Mouse (Mus musculus) neural tube, embryonic 12.5 days (tissue): ENCODE measurements at regions not wholly inside any gene's neighbourhood (a gene's known extent, or its start where the extent isn't known, plus 50 kb on each side); places are given as distances from the start of the nearest gene placed in this dataset.

ENCODE experiments used
- ATAC-seq: fragments of 200-750 bp; cut with Nextera tagmentation; 2 replicates; pipeline ENCODE4 v1.8.0; 2017; ENCODE audit warnings: low read depth, mild to moderate bottlenecking, moderate TSS enrichment, moderate library complexity; ENCODE audit not compliant: low FRiP score
- H3K27ac ChIP-seq: fragments of 300-500 bp; sonication (generic); 2 replicates; pipeline ENCODE4 v1.5.1; 2016
- H3K27me3 ChIP-seq: fragments of 300-500 bp; sonication (generic); replicated peaks from 2 replicates; pipeline ENCODE4 v1.6.1; 2016; ENCODE audit warnings: mild to moderate bottlenecking
- H3K36me3 ChIP-seq: fragments of 300-500 bp; sonication (generic); 2 replicates; pipeline ENCODE4 v1.6.1; 2016; ENCODE audit warnings: mild to moderate bottlenecking
- H3K4me1 ChIP-seq: fragments of 300-500 bp; sonication (generic); 2 replicates; pipeline ENCODE4 v1.6.1; 2016
- H3K4me2 ChIP-seq: fragments of 300-500 bp; sonication (generic); replicated peaks from 2 replicates; pipeline ENCODE4 v1.6.1; 2016; ENCODE audit warnings: mild to moderate bottlenecking
- H3K4me3 ChIP-seq: fragments of 300-500 bp; sonication (generic); 2 replicates; pipeline ENCODE4 v1.5.1; 2016
- H3K9ac ChIP-seq: fragments of 300-500 bp; sonication (generic); 2 replicates; pipeline ENCODE4 v1.6.1; 2016; ENCODE audit warnings: mild to moderate bottlenecking
- H3K9me3 ChIP-seq: fragments of 300-500 bp; sonication (generic); 2 replicates; pipeline ENCODE4 v1.6.1; 2016; ENCODE audit warnings: mild to moderate bottlenecking
- WGBS: fragments of 180-500 bp; shearing (Covaris S2); methylation state at CpG from one replicate; pipeline ENCODE4 v1.1.7; 2016; 5-methylcytosine and 5-hydroxymethylcytosine counted together

GRCm38 (mm10) chr12:38928786-38929351 is 149.7 kb downstream of the Etv1 start:
- 57% methylated on average over 11 of the region's 11 CpGs for WGBS
- Histone ChIP-seq H3K4me1 (no peaks in the 10 kb centered on the region), H3K27me3 (no peaks in the 10 kb centered on the region), H3K9ac (no peak overlapping the region), H3K27ac (no peak overlapping the region), H3K36me3 (no peaks in the 10 kb centered on the region), H3K4me2 (no peak overlapping the region), H3K4me3 (no peak overlapping the region), H3K9me3 (no peaks in the 10 kb centered on the region)
- ATAC-seq = peak; percentile 71

GRCm38 (mm10) chr12:38929644-38930043 is 150.5 kb downstream of the Etv1 start:
- H3K4me3 ChIP-seq = no peak overlapping the region
- H3K9me3 ChIP-seq = no peaks in the 10 kb centered on the region
- H3K9ac ChIP-seq = no peak overlapping the region
- no peak overlapping the region for H3K27ac ChIP-seq
- WGBS = 91% methylated on average over 1 of the region's 1 CpGs
- H3K4me1 ChIP-seq = no peaks in the 10 kb centered on the region
- no peak for ATAC-seq
- H3K27me3 ChIP-seq = no peaks in the 10 kb centered on the region
- H3K4me2 ChIP-seq = no peak overlapping the region
- no peaks in the 10 kb centered on the region for H3K36me3 ChIP-seq

- 86% methylated on average over 2 of the region's 2 CpGs for WGBS
- Histone ChIP-seq H3K36me3 (no peaks in the 10 kb centered on the region), H3K4me2 (no peak overlapping the region), H3K9ac (no peak overlapping the region), H3K4me3 (no peak overlapping the region), H3K4me1 (no peaks in the 10 kb centered on the region), H3K27me3 (no peaks in the 10 kb centered on the region), H3K9me3 (no peaks in the 10 kb centered on the region), H3K27ac (no peak overlapping the region)
- ATAC-seq = no peak
Observed at GRCm38 (mm10) chr12:38931769-38932168, 152.6 kb downstream of the Etv1 start.

GRCm38 (mm10) chr12:38959605-38960004 is 180.4 kb downstream of the Etv1 start:
- no peaks in the 10 kb centered on the region for H3K9me3 ChIP-seq
- no peaks in the 10 kb centered on the region for H3K27me3 ChIP-seq
- H3K9ac ChIP-seq = no peak overlapping the region
- H3K4me3 ChIP-seq = no peak overlapping the region
- no peak overlapping the region for H3K4me2 ChIP-seq
- ATAC-seq = no peak
- no peaks in the 10 kb centered on the region for H3K36me3 ChIP-seq
- H3K4me1 ChIP-seq = no peaks in the 10 kb centered on the region
- H3K27ac ChIP-seq = no peak overlapping the region
- 62% methylated on average over 1 of the region's 1 CpGs for WGBS

GRCm38 (mm10) chr12:38962302-38962701 is 183.1 kb downstream of the Etv1 start:
- no peaks in the 10 kb centered on the region for H3K27me3 ChIP-seq
- no peak overlapping the region for H3K9ac ChIP-seq
- no peak overlapping the region for H3K4me3 ChIP-seq
- no peak for ATAC-seq
- H3K4me1 ChIP-seq = no peaks in the 10 kb centered on the region
- H3K27ac ChIP-seq = no peak overlapping the region
- H3K4me2 ChIP-seq = no peak overlapping the region
- H3K36me3 ChIP-seq = no peaks in the 10 kb centered on the region
- no peaks in the 10 kb centered on the region for H3K9me3 ChIP-seq

DNA sequence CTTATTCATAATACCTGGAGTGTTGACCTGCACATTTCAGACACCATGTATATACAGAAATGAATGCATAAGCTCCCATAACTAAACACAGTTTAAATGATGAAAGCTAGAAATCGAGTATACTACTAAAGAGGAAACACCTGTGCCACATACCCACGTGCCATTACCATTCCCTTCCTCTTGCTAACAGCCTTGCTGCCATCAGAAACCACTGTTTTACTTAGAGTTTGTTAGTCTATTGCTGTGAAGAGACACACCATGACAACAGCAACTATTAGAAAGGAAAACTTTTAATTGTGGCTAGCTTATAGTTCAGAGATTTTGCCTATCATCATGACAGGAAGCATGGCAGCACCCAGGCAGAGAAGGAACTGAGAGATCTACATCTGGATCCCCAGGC is 191.2 kb downstream of the Etv1 start:
- 70% methylated on average over 2 of the region's 2 CpGs for WGBS

GRCm38 (mm10) chr12:38972205-38972604 is 193.0 kb downstream of the Etv1 start:
- Histone ChIP-seq H3K36me3 (no peaks in the 10 kb centered on the region), H3K9ac (no peak overlapping the region), H3K4me2 (no peak overlapping the region), H3K9me3 (no peaks in the 10 kb centered on the region), H3K4me1 (no peaks in the 10 kb centered on the region), H3K4me3 (no peak overlapping the region), H3K27ac (no peak overlapping the region), H3K27me3 (no peaks in the 10 kb centered on the region)
- no peak for ATAC-seq
- WGBS = 86% methylated on average over 3 of the region's 3 CpGs

More for the DNA sequence above, 191.2 kb downstream of the Etv1 start:
- Histone ChIP-seq H3K9me3 (no peaks in the 10 kb centered on the region), H3K4me2 (no peak overlapping the region), H3K27ac (no peak overlapping the region), H3K4me1 (no peaks in the 10 kb centered on the region), H3K4me3 (no peak overlapping the region), H3K36me3 (no peaks in the 10 kb centered on the region), H3K9ac (no peak overlapping the region), H3K27me3 (no peaks in the 10 kb centered on the region)
- ATAC-seq = no peak

DNA sequence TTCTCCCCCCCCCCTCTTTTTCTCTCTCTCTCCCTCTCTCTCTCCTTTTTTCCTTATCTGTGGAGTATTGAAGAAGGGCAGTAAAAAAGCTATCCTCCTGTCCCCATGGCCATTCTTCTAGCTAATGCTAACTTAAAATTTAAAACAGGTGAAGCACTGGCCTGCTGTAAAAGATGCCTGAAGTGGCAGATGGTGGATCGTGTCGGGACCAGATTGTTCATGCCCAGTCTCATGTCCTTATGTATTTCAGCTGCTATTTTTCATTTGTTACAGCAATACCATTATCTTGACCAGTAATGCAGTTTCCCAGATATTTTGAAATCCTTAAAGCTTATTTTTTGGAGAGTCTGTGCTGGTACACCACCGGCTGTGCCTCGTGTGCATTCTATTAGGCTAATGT is 196.3 kb downstream of the Etv1 start:
- ATAC-seq = no peak
- Histone ChIP-seq H3K9ac (no peak overlapping the region), H3K36me3 (no peaks in the 10 kb centered on the region), H3K4me1 (no peaks in the 10 kb centered on the region), H3K4me3 (no peak overlapping the region), H3K9me3 (no peaks in the 10 kb centered on the region), H3K27ac (no peak overlapping the region), H3K27me3 (no peaks in the 10 kb centered on the region), H3K4me2 (no peak overlapping the region)
- WGBS = 86% methylated on average over 4 of the region's 4 CpGs

DNA sequence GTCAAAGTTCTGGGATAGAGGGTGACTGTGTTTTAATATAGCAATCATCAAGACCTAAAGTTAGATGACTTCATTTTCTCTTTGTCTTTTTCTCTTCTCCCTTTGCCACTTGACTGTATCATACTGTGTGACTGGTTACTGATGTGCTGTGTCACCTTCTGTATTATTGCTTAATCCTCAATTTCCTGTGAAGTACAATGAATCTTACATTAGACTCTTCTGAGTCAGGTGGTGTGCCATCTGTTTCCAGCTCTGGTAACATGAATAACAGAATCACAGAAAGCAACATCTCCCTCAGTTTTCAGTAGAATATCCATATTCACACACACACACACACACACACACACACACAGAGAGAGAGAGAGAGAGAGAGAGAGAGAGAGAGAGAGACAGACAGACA is 203.2 kb downstream of the Etv1 start:
- no peak overlapping the region for H3K9ac ChIP-seq
- H3K9me3 ChIP-seq = no peaks in the 10 kb centered on the region
- ATAC-seq = no peak
- no peak overlapping the region for H3K4me2 ChIP-seq
- H3K4me1 ChIP-seq = no peaks in the 10 kb centered on the region
- H3K27me3 ChIP-seq = no peaks in the 10 kb centered on the region
- H3K27ac ChIP-seq = no peak overlapping the region
- H3K4me3 ChIP-seq = no peak overlapping the region
- no peaks in the 10 kb centered on the region for H3K36me3 ChIP-seq

DNA sequence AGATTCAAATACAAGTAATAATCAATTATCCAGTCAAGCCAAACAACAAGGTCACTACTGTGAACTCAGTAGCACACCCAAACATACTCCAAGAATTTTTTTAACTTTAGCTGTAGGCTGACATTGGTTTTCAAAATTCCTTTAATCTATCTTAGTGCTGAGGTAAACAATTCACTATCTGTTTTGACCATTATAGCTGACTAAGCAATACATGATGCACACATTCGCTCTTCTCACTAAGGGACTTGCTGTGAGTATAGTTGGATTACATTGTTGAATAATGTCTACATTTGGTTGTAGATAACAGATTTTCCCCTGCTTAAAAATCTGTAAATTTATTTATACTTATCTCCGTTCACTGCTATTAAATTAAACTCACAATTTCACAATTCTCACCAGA is 206.7 kb downstream of the Etv1 start:
- H3K9ac ChIP-seq = no peak overlapping the region
- H3K27me3 ChIP-seq = no peaks in the 10 kb centered on the region
- H3K27ac ChIP-seq = no peak overlapping the region
- ATAC-seq = no peak
- H3K9me3 ChIP-seq = no peaks in the 10 kb centered on the region
- no peak overlapping the region for H3K4me2 ChIP-seq
- 89% methylated on average over 2 of the region's 2 CpGs for WGBS
- H3K4me1 ChIP-seq = no peaks in the 10 kb centered on the region
- no peak overlapping the region for H3K4me3 ChIP-seq
- H3K36me3 ChIP-seq = no peaks in the 10 kb centered on the region

GRCm38 (mm10) chr12:38986346-38986745 is 207.2 kb downstream of the Etv1 start:
- 82% methylated on average over 3 of the region's 3 CpGs for WGBS
- Histone ChIP-seq H3K9ac (no peak overlapping the region), H3K4me1 (no peaks in the 10 kb centered on the region), H3K27ac (no peak overlapping the region), H3K4me3 (no peak overlapping the region), H3K9me3 (no peaks in the 10 kb centered on the region), H3K4me2 (no peak overlapping the region), H3K36me3 (no peaks in the 10 kb centered on the region), H3K27me3 (no peaks in the 10 kb centered on the region)
- ATAC-seq = no peak

DNA sequence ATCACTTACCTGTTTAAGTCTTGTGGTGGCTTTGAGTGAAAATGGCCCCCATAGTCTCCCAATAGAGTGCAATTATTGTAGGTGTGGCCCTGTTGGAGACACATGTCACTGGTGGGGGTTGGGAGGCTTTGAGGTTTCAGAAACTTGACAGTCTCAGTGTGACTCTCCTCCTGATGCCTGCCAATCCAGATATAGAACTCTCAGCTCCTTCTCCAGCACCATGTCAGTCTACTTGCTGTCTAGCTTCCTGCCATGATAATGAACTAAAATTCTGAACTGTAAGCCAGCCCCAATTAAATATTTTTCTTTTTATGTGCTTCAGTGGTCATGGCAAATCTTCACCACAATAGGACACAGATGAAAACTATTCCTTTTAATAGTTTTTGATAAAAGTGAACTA is 208.1 kb downstream of the Etv1 start:
- Histone ChIP-seq H3K36me3 (no peaks in the 10 kb centered on the region), H3K27me3 (no peaks in the 10 kb centered on the region), H3K9ac (no peak overlapping the region), H3K4me1 (no peaks in the 10 kb centered on the region), H3K4me3 (no peak overlapping the region), H3K9me3 (no peaks in the 10 kb centered on the region), H3K4me2 (no peak overlapping the region), H3K27ac (no peak overlapping the region)
- no peak for ATAC-seq

GRCm38 (mm10) chr12:38987819-38988218 is 208.6 kb downstream of the Etv1 start:
- no peak overlapping the region for H3K4me2 ChIP-seq
- no peak overlapping the region for H3K9ac ChIP-seq
- H3K4me1 ChIP-seq = no peaks in the 10 kb centered on the region
- no peaks in the 10 kb centered on the region for H3K27me3 ChIP-seq
- no peak overlapping the region for H3K27ac ChIP-seq
- ATAC-seq = no peak
- no peaks in the 10 kb centered on the region for H3K36me3 ChIP-seq
- WGBS = 82% methylated on average over 4 of the region's 4 CpGs
- H3K4me3 ChIP-seq = no peak overlapping the region
- no peaks in the 10 kb centered on the region for H3K9me3 ChIP-seq
